Mouse (Mus musculus) limb, embryonic 13.5 days (tissue): ENCODE data around the gene Zfp882. TPM values are rescaled to one million over a fixed set of nuclear protein-coding genes. Genes with fewer than 3 reads are reported as not detected.
"Not testable (repeated sequence)": the region's sequence is repeated elsewhere in the genome, so short reads cannot be mapped to it uniquely, and the experiment has no call there.

Source experiments
- ATAC-seq: fragments of 200-750 bp; cut with Nextera tagmentation; 2 replicates; pipeline ENCODE4 v1.8.0; 2017; ENCODE audit warnings: low read depth, moderate number of reproducible peaks, moderate TSS enrichment; ENCODE audit not compliant: low FRiP score
- H3K27ac ChIP-seq: fragments of 300-500 bp; sonication (generic); 2 replicates; pipeline ENCODE4 v1.5.1; 2015; ENCODE audit warnings: inconsistent platforms, mild to moderate bottlenecking, moderate library complexity
- H3K27me3 ChIP-seq: fragments of 300-500 bp; sonication (generic); 2 replicates; pipeline ENCODE4 v1.6.1; 2015; ENCODE audit warnings: mild to moderate bottlenecking, inconsistent platforms
- H3K36me3 ChIP-seq: fragments of 300-500 bp; sonication (generic); 2 replicates; pipeline ENCODE4 v1.6.1; 2015; ENCODE audit warnings: inconsistent platforms, mild to moderate bottlenecking, moderate library complexity
- H3K4me1 ChIP-seq: fragments of 300-500 bp; sonication (generic); 2 replicates; pipeline ENCODE4 v1.6.1; 2015; ENCODE audit warnings: inconsistent platforms
- H3K4me2 ChIP-seq: fragments of 300-500 bp; sonication (generic); replicated peaks from 2 replicates; pipeline ENCODE4 v1.6.1; 2015; ENCODE audit warnings: inconsistent platforms, mild to moderate bottlenecking, moderate library complexity
- H3K4me3 ChIP-seq: fragments of 300-500 bp; sonication (generic); 2 replicates; pipeline ENCODE4 v1.5.1; 2015; ENCODE audit warnings: moderate library complexity, mild to moderate bottlenecking, inconsistent platforms
- H3K9ac ChIP-seq: fragments of 300-500 bp; sonication (generic); 2 replicates; pipeline ENCODE4 v1.6.1; 2015; ENCODE audit warnings: mild to moderate bottlenecking, inconsistent platforms
- H3K9me3 ChIP-seq: fragments of 300-500 bp; sonication (generic); 2 replicates; pipeline ENCODE4 v1.6.1; 2016; ENCODE audit warnings: inconsistent platforms
- WGBS: fragments of 180-500 bp; shearing (Covaris S2); methylation state at CpG from one replicate; pipeline ENCODE4 v1.1.7; 2015; 5-methylcytosine and 5-hydroxymethylcytosine counted together
- polyA plus RNA-seq: library from polyadenylated mRNA; unstranded; fragments of >200 nt; fragmentation: Nextera tagmentation; extraction: Ambion mirVana; gene quantifications from 2 replicates; pipeline ENCODE4 v1.2.1, GENCODE M21; 2015

Gene Zfp882
- polyA plus RNA-seq, result 9.1 and 9.8 TPM in 2 replicates

GRCm38 (mm10) chr8:71908309-71909261 is at the start of gene Zfp882, which contains the start of gene Zfp617:
Gene Zfp882, plus strand, starts transcription at chr8:71908608.
Gene Zfp617, plus strand, starts transcription at chr8:71908635.
- WGBS, result 8% methylated on average over 47 of the region's 47 CpGs
- Histone ChIP-seq H3K9ac (peak within 1 kb of the TSS; percentile 88), H3K9me3 (no peaks in the 10 kb centered on the region), H3K4me2 (peak within 1 kb of the TSS; percentile 65), H3K4me1 (no peaks in the 10 kb centered on the region), H3K27me3 (no peaks in the 10 kb centered on the region), H3K4me3 (peak within 1 kb of the TSS; percentile 74), H3K27ac (peak within 1 kb of the TSS; percentile 98), H3K36me3 (peaks cover 6% of the 10 kb centered on the region)
- ATAC-seq, result peak; percentile 95

GRCm38 (mm10) chr8:71861551-71861950 is 46.9 kb upstream of the Zfp882 start:
- not testable (repeated sequence) for H3K36me3 ChIP-seq, H3K4me1 ChIP-seq, H3K27ac ChIP-seq, H3K4me3 ChIP-seq, H3K9ac ChIP-seq, ATAC-seq, H3K4me2 ChIP-seq, H3K27me3 ChIP-seq, H3K9me3 ChIP-seq
- WGBS, result 81% methylated on average over 1 of the region's 1 CpGs

GRCm38 (mm10) chr8:71862038-71862437 is 46.4 kb upstream of the Zfp882 start:
- H3K4me3 ChIP-seq, H3K36me3 ChIP-seq, H3K9me3 ChIP-seq, H3K4me1 ChIP-seq, ATAC-seq, H3K27me3 ChIP-seq, H3K27ac ChIP-seq, H3K4me2 ChIP-seq, H3K9ac ChIP-seq: not testable (repeated sequence)

GRCm38 (mm10) chr8:71881618-71882274 is 26.7 kb upstream of the Zfp882 start, which contains the start of gene Zfp709:
Gene Zfp709, plus strand, starts transcription at chr8:71882019.
- no peaks in the 10 kb centered on the region for H3K27me3 ChIP-seq
- peaks cover 22% of the 10 kb centered on the region for H3K36me3 ChIP-seq
- WGBS, result 6% methylated on average over 44 of the region's 45 CpGs
- H3K4me2 ChIP-seq, result peak within 1 kb of the TSS; percentile 88
- ATAC-seq, result peak; percentile 92
- H3K4me3 ChIP-seq, result peak within 1 kb of the TSS; percentile 75
- peak within 1 kb of the TSS; percentile 61; the same call in 1 of the 2 replicates for H3K27ac ChIP-seq
- peak within 1 kb of the TSS; percentile 91 for H3K9ac ChIP-seq
- no peaks in the 10 kb centered on the region for H3K4me1 ChIP-seq
- H3K9me3 ChIP-seq, result peaks cover 22% of the 10 kb centered on the region

- H3K4me3 ChIP-seq, H3K27me3 ChIP-seq, H3K4me1 ChIP-seq, H3K36me3 ChIP-seq, H3K9ac ChIP-seq, H3K27ac ChIP-seq, ATAC-seq, H3K4me2 ChIP-seq, H3K9me3 ChIP-seq: not testable (repeated sequence)
- WGBS, result 46% methylated on average over 11 of the region's 11 CpGs
Measured at GRCm38 (mm10) chr8:71900666-71901065, 7.7 kb upstream of the Zfp882 start.

- ATAC-seq, H3K36me3 ChIP-seq, H3K9me3 ChIP-seq, H3K27me3 ChIP-seq, H3K4me1 ChIP-seq, H3K4me3 ChIP-seq, H3K27ac ChIP-seq, H3K4me2 ChIP-seq, H3K9ac ChIP-seq: not testable (repeated sequence)
- WGBS, result 55% methylated on average over 1 of the region's 1 CpGs
Measured at GRCm38 (mm10) chr8:71903084-71903483, 5.3 kb upstream of the Zfp882 start.

GRCm38 (mm10) chr8:71906809-71907208 is 1.6 kb upstream of the Zfp882 start:
- 93% methylated on average over 1 of the region's 1 CpGs for WGBS
- H3K36me3 ChIP-seq, result no peaks in the 10 kb centered on the region
- H3K4me2 ChIP-seq, result no peak overlapping the region
- H3K27me3 ChIP-seq, result no peaks in the 10 kb centered on the region
- H3K9ac ChIP-seq, result no peak overlapping the region
- H3K4me3 ChIP-seq, result no peak overlapping the region
- no peak overlapping the region for H3K27ac ChIP-seq
- no peaks in the 10 kb centered on the region for H3K9me3 ChIP-seq
- H3K4me1 ChIP-seq, result no peaks in the 10 kb centered on the region
- no peak for ATAC-seq

- no peak overlapping the region for H3K9ac ChIP-seq
- ATAC-seq, result no peak
- H3K4me2 ChIP-seq, result peak overlapping the region; percentile 65
- peak overlapping the region; percentile 98 for H3K27ac ChIP-seq
- H3K9me3 ChIP-seq, result no peaks in the 10 kb centered on the region
- H3K27me3 ChIP-seq, result no peaks in the 10 kb centered on the region
- H3K4me3 ChIP-seq, result peak overlapping the region; percentile 74
- H3K4me1 ChIP-seq, result no peaks in the 10 kb centered on the region
- WGBS, result 92% methylated on average over 5 of the region's 5 CpGs
- H3K36me3 ChIP-seq, result 0 out of 2 replicates have a peak, but pooled peaks cover under 1% of the 10 kb centered on the region
Measured at GRCm38 (mm10) chr8:71907798-71908257, 580 bp upstream of the Zfp882 start.

- Histone ChIP-seq H3K27me3 (no peaks in the 10 kb centered on the region), H3K4me3 (no peak overlapping the region)
Measured at GRCm38 (mm10) chr8:71912286-71912685, 3.9 kb downstream of the Zfp882 start.

GRCm38 (mm10) chr8:71922567-71923401 is 14.4 kb downstream of the Zfp882 start:
- peak overlapping the region; percentile 94 for H3K9ac ChIP-seq

More at GRCm38 (mm10) chr8:71912286-71912685, 3.9 kb downstream of the Zfp882 start:
- H3K4me1 ChIP-seq, result no peaks in the 10 kb centered on the region
- H3K36me3 ChIP-seq, result peaks cover 38% of the 10 kb centered on the region
- H3K9me3 ChIP-seq, result no peaks in the 10 kb centered on the region
- H3K27ac ChIP-seq, result no peak overlapping the region
- no peak overlapping the region for H3K4me2 ChIP-seq
- WGBS, result 94% methylated on average over 2 of the region's 2 CpGs
- H3K9ac ChIP-seq, result no peak overlapping the region
- ATAC-seq, result no peak

GRCm38 (mm10) chr8:71925791-71926190 is 17.4 kb downstream of the Zfp882 start:
- H3K9ac ChIP-seq, result no peak overlapping the region

More at GRCm38 (mm10) chr8:71922567-71923401, 14.4 kb downstream of the Zfp882 start:
- peak; percentile 99 for ATAC-seq
- Histone ChIP-seq H3K4me3 (peak overlapping the region; percentile 80), H3K27ac (peak overlapping the region; percentile 98), H3K4me1 (peaks cover 9% of the 10 kb centered on the region), H3K9me3 (no peaks in the 10 kb centered on the region), H3K4me2 (peak overlapping the region; percentile 77), H3K27me3 (no peaks in the 10 kb centered on the region), H3K36me3 (peaks cover 24% of the 10 kb centered on the region)
- under 1% methylated on average over 57 of the region's 57 CpGs for WGBS

More at GRCm38 (mm10) chr8:71925791-71926190, 17.4 kb downstream of the Zfp882 start:
- peaks cover 38% of the 10 kb centered on the region for H3K36me3 ChIP-seq
- 94% methylated on average over 5 of the region's 5 CpGs for WGBS
- peaks cover 9% of the 10 kb centered on the region for H3K4me1 ChIP-seq
- H3K4me3 ChIP-seq, result no peak overlapping the region
- H3K9me3 ChIP-seq, result no peaks in the 10 kb centered on the region; the same call in 1 of the 2 replicates
- no peak for ATAC-seq
- H3K27ac ChIP-seq, result no peak overlapping the region
- H3K4me2 ChIP-seq, result no peak overlapping the region
- no peaks in the 10 kb centered on the region for H3K27me3 ChIP-seq
